Mouse (Mus musculus) megakaryocyte, embryonic 14.5 days (primary cell): ENCODE measurements at regions not wholly inside any gene's neighbourhood (a gene's known extent, or its start where the extent isn't known, plus 50 kb on each side); places are given as distances from the start of the nearest gene placed in this dataset.

ENCODE experiments used
- FLI1 ChIP-seq: IDR thresholded peaks from 2 replicates; pipeline ENCODE4 v1.6.1; 2012; ENCODE audit warnings: low read length, inconsistent platforms, mixed read lengths
- GATA1 ChIP-seq: IDR thresholded peaks from 3 replicates; pipeline ENCODE4 v1.6.1; 2012; ENCODE audit warnings: mixed read lengths, low read length, inconsistent platforms, borderline replicate concordance

- TF ChIP-seq GATA1 = peak; percentile 92; the same call in 2 of the 3 replicates
- TF ChIP-seq FLI1 = peak; percentile 63; the same call in 1 of the 2 replicates
Observed at GRCm38 (mm10) chr13:5592556-5593061, 268.7 kb upstream of the Klf6 start.
